Mouse (Mus musculus): ENCODE measurements around the gene Grn. TPM values are rescaled to one million over a fixed set of nuclear protein-coding genes. Genes with fewer than 3 reads are reported as not detected.
"Not testable (repeated sequence)": the region's sequence is repeated elsewhere in the genome, so short reads cannot be mapped to it uniquely, and the experiment has no call there.

Grn gene
- total RNA-seq, 2 experiments from 2014 or later: 69.9 to 74.0 TPM

GRCm38 (mm10) chr11:102400513-102401084 lies 29.5 kb upstream of the Grn start:
- no peak for DNase-seq (ENCODE audit: extremely low spot score in 1 of 2, low spot score in 1 of 2)

- no peak for DNase-seq (ENCODE audit: extremely low spot score in 1 of 2, low spot score in 1 of 2)
Observed at GRCm38 (mm10) chr11:102401898-102402500, 28.1 kb upstream of the Grn start.

DNA sequence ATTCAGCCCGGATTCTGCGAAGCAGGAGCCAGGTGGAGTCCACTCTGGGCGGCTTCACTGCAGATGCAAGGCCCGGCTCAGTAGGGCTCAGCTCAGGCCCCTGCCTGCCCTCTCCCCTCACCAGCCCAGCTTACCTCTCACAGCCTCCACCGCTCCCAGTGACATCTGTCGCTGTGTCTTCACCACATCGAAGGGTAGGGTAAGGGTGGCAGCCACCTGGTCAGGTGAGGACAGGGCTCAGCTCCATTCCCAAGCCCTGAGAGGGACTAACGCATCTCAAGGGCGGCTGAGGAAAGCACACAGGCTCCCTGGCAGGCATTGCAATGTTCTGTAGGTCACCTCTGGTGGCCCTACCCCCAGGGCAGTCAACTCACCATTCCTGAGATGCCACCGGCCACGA lies 26.5 kb upstream of the Grn start:
- DNase-seq (ENCODE audit: extremely low spot score in 1 of 2, low spot score in 1 of 2): no peak

DNA sequence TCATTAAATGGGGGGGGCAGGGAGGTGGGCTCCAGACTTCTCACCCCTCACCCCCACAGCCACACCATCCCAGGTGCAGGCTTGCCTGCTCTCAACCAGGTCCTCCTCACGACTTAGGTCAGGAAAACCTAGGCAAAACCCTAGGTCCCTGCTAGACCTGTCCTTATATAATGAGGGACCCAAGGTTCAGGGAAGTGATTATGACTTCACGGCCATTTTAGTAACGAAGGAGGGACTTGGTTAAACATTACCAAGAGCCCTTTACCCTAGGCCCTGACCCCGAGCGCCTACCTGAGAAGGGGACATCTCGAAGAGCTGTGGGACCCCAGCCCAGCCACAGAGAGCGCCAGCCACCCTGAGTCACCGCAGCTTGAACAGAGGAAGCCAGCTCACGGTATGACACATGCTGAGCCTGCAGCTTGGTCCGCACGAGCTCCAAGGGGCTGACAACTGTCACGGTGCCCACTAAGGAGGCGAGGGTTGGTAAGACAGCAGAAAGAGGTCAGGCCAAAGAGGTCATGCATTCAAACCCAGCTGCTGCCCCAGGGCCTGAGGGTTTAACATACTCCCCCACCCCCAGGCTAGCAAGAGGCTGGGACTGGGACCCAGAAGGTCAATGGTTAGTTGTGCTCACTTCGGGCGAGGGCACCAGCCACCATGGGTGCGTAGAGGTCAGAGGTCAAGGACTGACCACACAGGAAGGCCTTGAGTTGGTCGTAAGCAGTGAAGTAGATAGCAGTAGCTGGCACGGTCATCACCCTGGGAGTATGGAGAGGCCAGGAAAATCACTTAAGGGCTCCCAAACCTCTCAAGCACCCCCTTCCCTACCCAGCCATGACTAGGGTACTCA lies 25.7 kb upstream of the Grn start:
- no peak for DNase-seq (ENCODE audit: extremely low spot score in 1 of 2, low spot score in 1 of 2)

- DNase-seq (ENCODE audit: extremely low spot score in 1 of 2, low spot score in 1 of 2): no peak
Observed at GRCm38 (mm10) chr11:102405544-102406285, 24.4 kb upstream of the Grn start.

DNA sequence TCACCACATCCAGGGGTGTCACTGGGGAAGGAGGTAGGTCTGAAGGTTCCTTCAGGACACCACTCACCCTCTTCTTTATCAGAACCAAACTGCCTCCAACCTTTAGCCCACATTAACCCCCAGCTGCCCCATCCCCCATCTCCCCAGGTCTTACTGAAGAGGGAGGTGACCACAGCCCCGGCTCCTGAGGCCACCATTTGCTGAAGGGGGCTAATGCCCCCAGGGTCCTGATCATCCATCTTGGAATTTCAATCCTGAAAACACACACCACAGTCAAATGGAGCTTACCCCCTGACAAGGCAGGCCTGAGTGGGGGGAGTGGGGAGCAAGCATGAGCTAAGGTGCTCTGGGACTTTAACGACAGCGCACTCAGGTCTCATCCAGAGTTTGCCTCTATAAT lies 23.7 kb upstream of the Grn start:
- DNase-seq (ENCODE audit: extremely low spot score in 1 of 2, low spot score in 1 of 2): no peak

DNA sequence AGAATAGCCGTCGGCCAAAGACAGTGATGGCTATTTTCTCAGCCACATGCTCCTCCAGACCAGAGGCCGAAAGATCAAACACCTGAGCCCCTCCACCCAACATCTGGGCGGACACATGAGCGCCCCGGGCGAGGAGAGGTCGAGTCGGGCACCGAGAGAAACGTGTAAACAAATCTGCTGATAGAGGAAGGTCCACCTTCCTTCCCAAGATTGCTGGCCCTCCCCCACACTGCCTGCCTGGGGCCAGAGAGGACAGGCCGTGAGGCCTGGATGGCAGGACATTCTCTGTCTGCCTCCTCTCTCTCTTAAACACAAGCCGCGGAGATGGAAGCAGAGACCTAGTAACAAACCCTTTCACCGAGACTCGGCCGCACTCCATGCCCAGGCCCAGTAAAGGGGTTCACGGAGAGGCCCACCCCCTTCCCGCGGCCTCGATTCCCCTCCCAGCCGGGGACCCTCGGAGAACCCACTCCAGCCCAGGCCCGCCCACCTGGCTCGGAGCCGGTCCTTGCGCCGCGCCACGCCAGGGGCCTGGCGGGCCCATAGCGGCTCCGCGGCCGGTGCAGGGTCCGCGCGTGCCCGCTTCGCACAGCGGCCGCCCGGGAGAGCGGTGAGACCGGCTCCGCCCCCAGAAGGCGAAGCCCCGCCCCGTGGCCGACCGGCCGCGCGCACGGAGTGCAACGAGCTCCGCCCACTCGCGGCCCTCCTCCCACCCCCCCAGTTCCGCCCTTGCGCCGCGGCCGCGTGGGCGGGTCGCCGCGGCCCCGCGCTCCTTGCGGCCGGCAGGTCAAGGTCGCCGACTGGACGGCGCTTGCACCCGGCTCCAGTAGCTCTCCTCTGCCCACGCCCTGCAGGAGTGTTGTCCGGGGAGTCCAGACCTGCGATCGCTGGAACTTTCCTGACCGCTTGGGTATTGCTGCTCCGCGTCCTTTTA lies 22.9 kb upstream of the Grn start:
- DNase-seq (ENCODE audit: extremely low spot score in 1 of 2, low spot score in 1 of 2): peak; percentile 71 to 83

- no peak for DNase-seq (ENCODE audit: extremely low spot score in 1 of 2, low spot score in 1 of 2)
Observed at GRCm38 (mm10) chr11:102407834-102408215, 22.3 kb upstream of the Grn start, which contains the start of gene Slc25a39. TSS of gene Slc25a39 (minus strand) at chr11:102407946.

GRCm38 (mm10) chr11:102408344-102408876 lies 21.7 kb upstream of the Grn start:
- DNase-seq (ENCODE audit: extremely low spot score in 1 of 2, low spot score in 1 of 2): peak; percentile 83 to 84

GRCm38 (mm10) chr11:102408888-102409794 lies 21.0 kb upstream of the Grn start:
- no peak for DNase-seq (ENCODE audit: extremely low spot score in 1 of 2, low spot score in 1 of 2)

- no peak for DNase-seq (ENCODE audit: extremely low spot score in 1 of 2, low spot score in 1 of 2)
Observed at GRCm38 (mm10) chr11:102409795-102410330, 20.3 kb upstream of the Grn start.

DNA sequence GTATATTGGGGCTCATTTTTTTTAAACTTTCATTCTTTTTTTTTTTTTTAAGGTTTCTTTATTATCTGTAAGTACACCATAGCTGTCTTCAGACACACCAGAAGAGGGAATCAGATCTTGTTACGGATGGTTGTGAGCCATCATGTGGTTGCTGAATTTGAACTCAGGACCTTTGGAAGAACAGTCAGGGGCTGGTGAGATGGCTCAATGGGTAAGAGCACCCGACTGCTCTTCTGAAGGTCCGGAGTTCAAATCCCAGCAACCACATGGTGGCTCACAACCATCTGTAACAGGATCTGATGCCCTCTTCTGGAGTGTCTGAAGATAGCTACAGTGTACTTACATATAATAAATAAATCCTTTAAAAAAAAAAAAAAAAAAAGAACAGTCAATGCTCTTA lies 19.8 kb upstream of the Grn start:
- not testable (repeated sequence) for DNase-seq (ENCODE audit: extremely low spot score in 1 of 2, low spot score in 1 of 2)

DNA sequence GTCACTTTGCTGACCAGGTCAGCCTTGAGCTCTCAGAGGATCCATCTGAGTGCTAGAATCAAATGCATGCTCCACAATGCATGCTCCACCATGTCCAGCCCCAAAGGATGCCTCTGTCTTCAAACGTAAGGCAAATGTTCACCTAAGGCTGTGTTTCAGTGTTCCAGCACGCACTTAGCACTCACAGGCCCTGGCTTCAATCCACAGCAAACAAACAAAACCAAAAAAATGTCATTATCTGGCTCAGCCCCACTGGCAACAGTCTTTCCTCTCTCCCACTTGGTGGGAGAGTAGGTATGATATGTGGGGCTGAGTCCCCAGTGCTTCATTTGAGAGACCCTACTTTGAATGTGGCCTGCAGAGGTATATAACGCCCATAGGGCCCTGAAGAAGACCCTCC lies 19.1 kb upstream of the Grn start:
- no peak for DNase-seq (ENCODE audit: extremely low spot score in 1 of 2, low spot score in 1 of 2)

- peak; percentile 81 to 96 for DNase-seq (ENCODE audit: extremely low spot score in 1 of 2, low spot score in 1 of 2)
Observed at GRCm38 (mm10) chr11:102411704-102412103, 18.4 kb upstream of the Grn start.

DNA sequence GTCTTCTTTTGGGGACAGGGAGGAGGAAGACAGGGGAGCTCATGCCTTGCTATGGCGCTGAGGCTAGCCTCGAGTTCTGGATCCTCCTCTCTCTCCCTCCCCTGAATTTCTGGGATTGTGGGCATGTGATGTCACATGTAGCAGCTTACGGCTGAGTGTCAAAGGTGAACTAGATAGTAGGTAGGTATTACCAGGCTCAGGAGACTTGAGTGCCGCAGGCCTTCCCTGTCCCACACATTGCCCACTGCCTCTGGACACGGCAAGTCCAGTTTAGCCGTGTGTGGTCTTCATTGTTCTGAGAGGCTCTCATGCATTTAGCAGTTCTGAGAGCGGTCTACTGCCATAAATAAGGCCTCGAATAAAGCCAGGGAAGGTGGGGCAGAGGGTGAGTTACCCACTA lies 17.1 kb upstream of the Grn start:
- no peak for DNase-seq (ENCODE audit: extremely low spot score in 1 of 2, low spot score in 1 of 2)

DNA sequence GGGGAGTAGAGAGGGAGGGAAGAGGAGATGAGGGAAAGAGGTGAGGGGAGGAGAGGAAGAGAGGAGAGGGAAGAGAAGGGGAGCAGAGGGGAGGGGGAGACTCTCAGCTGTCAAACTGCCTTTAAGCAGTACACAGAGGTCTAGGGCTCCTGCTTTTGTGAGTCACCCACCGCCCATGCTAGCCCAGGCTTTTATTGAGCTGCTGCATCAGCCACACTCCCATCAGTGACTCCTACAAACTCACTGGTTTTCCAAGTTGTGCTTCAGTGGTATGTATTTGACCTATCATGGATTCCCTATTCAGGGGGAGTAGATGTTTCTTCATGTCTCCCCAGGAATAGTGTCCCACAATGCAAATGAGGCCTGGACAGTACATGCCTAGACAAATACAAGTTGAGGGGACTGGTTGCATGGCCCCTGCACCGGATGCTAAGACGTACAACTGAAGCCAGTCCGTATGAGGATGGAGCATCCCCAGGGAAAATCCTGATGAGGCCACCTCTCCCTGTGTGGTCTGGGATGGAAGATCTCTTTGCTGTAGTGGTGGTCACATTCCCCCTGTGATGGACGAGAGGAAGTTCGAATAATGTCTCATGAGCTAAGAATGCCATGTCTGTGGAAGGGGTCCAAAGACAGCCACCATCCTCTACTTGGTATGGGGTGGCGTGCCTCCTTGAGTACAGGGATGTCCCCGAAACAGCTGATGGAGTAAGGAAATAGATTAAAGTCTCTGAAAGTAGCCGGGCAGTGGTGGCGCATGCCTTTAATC lies 14.9 kb upstream of the Grn start:
- DNase-seq (ENCODE audit: extremely low spot score in 1 of 2, low spot score in 1 of 2): no peak

- DNase-seq (ENCODE audit: extremely low spot score in 1 of 2, low spot score in 1 of 2): no peak
Observed at GRCm38 (mm10) chr11:102417160-102417559, 13.0 kb upstream of the Grn start.

GRCm38 (mm10) chr11:102418887-102419286 lies 11.2 kb upstream of the Grn start:
- DNase-seq (ENCODE audit: extremely low spot score in 1 of 2, low spot score in 1 of 2): no peak

Data from layer of hippocampus, postnatal 25 days (tissue).